Mouse (Mus musculus): ENCODE measurements around the gene Pklr. TPM values are rescaled to one million over a fixed set of nuclear protein-coding genes. Genes with fewer than 3 reads are reported as not detected.

Pklr gene
- not detected in 2 replicates for polyA plus RNA-seq (2015; fragmentation: Nextera tagmentation; extraction: Ambion mirVana)

DNA sequence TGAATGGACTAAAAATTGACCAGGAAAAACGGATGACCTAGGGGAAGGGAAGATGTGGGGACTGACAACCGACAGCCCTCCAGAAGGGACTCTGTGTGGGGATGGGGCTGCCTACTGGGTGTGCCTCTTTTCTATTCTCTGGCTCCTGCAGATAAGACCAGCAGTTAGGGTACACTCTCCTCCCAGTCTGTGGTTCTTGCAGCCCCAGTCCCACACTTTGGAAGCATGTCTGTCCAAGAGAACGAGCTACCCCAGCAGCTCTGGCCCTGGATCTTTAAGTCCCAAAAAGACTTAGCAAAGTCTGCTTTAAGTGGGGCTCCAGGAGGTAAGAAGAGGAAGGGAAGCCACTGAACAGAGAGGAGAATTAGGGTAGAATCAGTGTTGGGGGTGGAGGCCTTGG is at the start of gene Pklr:
TSS of gene Pklr (plus strand) at position 185 of the 400 bp plus-strand sequence.
- DNase-seq (ENCODE audit: low spot score) = no peak

DNA sequence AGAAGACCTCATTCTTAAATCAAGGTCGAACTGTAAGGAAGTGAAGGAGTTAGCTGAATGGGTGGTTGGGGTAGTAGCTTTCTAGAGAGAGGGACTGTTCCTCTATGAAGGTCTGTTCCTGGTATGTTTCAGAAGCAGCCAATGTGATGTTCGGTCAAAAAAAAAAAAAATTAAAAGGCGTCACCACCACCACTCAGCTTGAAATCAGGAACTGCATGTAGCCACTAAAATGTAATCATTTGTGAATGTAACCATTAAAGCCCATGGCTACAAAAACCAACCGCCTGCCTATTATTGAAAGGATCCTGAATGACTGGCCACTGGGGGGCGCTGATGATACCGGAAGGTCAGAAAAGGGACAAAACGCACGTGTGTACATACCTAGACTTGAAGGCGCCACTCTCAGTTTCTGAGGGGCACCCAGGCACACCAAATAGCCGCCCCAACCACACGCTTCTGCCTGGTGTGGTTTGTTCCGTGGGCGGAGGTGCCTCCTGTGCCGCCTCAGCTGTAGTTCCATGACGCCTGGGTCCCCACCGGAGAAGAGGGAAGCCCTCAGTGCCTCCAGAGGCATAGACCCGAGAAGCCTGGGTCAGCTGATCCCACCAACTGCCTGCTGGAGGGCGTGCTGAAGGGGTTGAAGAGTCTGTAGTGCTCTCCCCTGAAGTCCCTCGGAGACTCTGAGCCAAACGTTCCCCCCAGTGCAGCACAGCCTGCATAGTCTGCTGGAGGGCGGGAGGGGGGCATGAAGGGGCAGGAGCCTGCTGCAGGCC is 48.4 kb upstream of the Pklr start:
- peak; percentile 84 for DNase-seq (ENCODE audit: low spot score)

DNA sequence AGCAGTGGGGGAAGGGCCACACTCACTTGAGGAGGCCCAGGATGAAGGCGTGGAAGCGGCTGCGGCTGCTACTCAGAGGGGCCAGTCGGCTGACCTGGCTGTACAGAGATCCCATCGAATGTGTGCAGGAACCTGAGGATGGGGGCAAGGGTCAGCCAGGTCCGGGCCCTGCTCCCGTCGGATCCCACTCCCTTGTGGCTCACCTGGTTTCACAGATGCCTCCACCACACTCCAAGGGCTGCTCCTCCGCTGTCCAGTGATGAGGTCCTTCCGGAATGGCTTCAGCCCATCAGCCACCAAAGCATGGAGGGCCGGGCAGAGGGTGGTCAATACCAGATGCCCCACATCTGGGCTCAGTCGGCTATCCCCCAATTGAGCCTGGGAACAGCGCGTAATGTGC is 47.0 kb upstream of the Pklr start:
- DNase-seq (ENCODE audit: low spot score) = no peak

DNA sequence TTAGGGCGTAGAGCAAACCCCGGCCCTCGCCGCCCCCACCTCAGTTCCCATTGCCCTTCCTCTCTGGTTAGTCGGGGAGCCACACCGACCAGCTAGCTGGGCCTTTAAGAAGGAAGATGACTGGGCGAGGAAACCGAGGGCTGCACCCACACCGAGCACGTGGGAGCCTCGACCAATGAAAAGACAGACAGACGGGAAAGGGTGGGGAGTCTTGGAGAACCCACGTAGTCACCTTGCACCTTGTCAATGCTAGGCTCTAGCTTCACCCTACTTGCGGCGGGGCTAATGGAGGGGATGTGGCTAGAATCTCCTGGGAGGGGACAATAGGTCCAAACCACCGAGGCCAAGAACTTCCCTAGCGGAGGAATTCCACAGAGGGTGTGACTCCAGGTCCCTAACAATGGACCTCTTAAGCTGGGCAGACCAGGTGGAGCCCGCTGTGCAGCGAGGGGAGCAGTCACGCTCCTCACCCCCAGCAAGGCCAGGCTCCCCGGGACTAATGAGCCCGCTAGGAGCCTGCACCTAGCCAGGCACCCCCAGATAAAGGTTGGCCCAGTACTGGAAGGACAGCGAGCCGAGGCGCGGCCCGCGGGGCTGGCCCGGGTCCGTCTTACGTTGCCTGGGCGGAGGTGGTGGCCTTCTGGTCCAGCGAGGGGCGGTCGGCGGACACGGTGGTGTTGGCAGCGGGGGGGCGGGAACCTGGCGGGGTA is 45.9 kb upstream of the Pklr start:
- peak; percentile 90 for DNase-seq (ENCODE audit: low spot score)

DNA sequence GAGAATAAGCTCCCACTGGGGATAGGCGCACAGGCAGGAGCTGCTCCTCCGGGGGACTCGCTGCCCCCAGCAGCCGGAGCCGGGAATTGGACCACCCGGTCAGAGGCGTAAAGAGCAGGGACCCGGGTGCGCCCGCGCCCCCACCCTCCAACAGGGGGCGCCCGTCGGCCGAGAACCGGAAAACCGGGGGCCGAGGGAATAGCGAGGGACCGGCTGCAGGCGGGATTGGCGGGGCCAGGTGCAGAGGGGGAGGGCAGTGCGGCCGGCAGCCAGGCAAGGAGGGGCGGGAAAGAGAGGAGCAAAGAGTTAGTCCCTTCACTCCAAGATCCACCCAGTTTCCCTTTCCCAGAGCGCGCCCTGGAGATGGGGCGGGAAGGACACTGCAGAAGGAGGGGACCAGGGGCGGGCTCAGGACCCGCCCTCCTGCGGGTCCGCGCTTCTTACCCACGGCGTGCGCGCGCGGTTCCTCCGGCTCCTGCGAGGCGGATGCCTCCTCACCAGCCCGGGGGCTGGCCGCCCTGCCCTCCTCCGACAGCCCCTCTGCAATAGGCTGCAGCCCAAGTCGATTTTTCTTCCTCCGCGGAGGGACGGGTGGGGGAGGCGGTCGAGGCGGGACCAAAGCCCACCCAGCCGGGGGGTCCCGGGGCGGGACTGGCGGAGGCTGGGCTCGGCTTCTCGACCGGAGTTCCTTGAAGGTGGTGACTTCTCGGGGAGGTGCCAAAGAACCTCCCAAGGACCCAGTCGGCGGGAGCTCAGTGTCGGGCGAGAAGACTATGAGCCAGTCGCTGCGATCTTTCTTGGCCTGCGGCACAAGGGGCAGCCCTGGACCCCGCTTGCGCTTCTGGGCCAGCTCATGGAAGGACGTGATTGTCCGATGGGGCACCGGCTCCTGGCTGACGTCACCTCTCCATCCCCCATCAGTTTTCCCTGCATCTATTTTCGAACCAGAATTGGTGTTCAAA is 45.0 kb upstream of the Pklr start:
- peak; percentile 80 for DNase-seq (ENCODE audit: low spot score)

DNA sequence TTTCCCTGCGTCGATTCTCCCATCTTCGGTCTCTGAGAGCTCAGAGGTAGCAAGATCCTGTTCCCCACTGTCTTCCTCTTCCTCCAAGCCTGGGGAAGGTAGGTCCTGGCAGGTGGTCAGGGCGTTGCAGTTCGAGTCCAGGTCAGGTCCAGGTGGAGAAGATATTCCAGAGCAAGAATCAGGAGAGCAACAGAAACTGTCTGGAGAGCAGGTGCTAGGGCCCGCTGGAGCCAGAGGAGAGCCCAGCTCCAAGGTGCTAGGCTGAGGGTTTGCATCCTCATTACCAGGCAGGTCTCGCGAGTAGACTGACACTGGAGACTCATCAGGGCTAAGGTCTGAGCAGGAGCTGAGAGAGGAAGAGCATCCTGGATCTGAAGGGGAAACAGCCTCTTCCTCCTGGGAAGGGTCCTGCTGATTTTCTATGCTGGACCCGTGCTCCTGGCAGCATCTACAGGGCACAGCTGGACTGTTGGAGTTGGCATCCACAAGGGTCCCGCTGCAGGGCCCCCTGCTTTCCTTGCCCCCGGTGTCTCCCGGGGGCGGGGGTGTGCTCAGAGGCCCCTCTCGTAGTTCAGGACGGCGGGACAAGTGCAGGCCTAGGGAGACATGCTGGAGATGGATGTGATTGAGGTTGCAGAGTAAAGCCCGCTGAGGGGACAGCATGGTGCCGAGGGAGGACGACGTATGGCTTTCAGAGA is 44.0 kb upstream of the Pklr start:
- no peak for DNase-seq (ENCODE audit: low spot score)

DNA sequence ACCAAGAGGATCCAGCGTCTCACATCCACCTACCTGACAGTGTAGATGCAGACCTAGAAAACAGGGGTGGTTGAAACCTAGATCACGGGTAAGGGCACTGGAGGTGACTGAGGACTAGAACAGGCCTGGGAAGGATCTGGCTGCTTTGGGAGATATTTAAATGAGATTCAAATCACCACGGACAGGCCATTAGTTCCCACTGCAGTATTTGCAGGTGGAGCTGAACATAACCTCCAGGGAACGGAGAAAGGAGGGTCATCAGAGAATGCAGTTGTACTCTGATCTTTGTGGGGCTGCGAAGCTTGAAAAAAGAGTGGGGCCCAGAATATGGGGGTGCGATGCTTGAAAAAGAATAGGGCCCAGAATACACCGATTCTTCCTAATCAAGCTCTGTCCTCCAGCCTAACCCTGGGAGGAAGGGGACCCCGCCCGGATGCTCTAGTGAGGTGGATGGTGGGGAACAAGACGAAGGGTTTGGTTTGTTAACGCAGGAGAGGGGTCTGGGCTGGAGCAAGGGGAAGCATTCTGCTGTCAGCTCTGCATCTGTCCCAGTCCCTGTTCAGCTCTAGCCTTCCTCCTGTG is 43.3 kb upstream of the Pklr start:
- no peak for DNase-seq (ENCODE audit: low spot score)

DNA sequence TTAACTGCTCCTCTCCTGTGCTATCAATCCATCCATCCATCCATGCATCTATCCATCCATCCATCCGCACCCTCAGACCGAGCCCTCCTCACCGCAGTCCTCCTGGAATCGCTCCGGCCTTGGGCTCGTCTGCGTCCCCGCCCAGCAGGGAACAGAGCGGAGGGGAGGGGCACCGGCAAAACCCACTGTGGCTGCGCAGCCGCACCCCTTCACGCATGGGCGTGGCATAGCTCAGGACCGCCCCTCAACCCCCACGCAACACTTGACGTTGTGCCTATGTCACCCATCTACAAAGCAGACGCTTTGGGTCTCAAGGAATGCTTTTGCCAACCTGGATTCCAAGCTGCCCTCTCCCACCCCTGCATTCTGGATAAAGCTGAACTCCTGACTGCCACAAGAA is 42.8 kb upstream of the Pklr start, which contains the start of gene Rusc1:
TSS of gene Rusc1 (minus strand) at position 137 of the 400 bp plus-strand sequence.
- peak; percentile 42 for DNase-seq (ENCODE audit: low spot score)

DNA sequence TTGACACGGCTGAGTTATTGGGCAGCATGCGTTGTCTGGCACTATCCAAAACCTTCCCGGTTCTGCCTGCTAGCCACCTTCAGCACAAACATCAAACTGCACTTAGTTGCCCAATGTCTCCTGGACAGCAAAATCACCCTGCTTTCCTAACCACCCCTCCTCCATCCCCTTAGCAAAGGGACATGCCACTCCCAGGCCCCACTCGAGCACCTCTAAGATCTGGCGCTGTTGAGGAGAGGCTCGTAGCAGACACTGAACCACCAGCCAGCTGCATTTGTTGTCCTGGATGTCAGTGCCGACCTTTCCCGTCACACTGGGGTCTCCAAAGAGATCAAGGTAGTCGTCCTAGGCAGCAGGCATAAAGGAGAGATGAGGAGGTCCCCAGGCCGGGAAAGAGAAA is 41.9 kb upstream of the Pklr start:
- no peak for DNase-seq (ENCODE audit: low spot score)

DNA sequence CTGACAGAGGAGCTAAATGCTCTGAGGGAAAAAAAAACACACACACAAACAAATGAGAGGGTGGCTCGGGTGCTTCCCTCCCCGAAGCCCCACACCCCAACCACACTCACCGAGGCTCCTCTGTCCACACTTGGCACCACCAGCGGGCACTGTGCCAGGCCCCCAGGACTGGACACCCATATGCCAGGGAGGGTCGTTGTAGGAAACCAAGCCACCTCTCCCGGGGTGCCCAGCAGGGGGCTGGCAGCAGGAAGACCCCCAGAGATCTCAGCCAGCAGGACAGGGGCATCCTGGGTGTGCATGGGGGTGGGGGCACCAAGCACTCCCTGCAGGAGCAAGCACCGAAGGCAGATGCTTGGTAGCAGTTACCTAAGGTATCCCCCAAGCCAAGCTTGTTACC is 35.1 kb upstream of the Pklr start, which contains the start of gene Gm43738:
TSS of gene Gm43738 (minus strand) at position 289 of the 400 bp plus-strand sequence.
- no peak for DNase-seq (ENCODE audit: low spot score)

DNA sequence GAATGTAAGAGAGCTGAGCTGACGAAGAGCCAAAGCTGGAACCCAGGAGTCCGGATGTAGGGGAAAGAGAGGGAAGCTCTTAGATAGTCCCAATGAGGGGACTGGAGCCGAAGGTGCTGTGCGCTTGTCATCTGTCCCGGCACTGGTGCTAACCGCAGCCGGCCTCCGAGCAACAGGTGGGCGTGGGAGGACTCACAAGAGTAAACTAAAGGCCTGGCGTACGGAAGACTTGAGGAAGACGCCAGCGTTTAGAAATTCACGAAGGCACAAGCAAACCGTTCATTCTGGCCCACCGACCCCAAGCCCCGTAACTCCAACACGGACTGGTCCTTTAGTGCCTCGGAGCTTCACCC is 34.5 kb upstream of the Pklr start:
- DNase-seq (ENCODE audit: low spot score) = no peak

DNA sequence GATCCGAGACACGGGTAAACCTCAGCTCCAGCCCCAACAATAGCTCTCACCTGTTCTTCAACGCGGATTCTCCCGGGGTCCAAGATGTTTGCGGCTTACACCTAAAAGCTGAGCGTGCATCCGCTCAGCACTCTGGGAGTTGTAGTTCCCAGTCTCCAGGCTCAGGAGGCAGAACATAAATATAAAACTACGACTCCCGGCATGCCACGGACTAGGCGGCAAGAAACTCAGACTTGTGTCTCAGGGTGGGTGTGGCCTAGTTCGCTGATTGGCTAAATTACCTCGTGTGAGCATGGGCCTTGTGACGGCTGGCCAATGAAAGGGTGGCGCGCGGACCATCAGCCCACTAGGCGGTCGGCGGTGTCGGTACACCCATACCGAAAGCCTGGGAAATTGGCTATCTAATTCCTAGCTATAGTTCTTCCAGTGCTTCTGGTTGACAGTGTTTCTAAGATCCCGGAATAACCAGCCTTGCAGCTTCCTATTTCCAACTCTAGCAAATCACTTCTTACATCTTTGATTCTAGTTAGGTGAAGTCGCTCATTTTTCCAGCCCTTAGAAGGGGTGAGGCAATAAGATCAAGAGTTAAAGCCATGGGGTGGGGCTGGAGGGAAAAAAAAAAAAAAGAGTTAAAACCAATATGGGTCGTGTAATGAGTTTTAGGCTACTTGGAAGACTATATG is 34.0 kb upstream of the Pklr start, which contains the start of gene Fdps:
TSS of gene Fdps (minus strand) at position 148 of the 683 bp plus-strand sequence.
- peak; percentile 98 for DNase-seq (ENCODE audit: low spot score)

DNA sequence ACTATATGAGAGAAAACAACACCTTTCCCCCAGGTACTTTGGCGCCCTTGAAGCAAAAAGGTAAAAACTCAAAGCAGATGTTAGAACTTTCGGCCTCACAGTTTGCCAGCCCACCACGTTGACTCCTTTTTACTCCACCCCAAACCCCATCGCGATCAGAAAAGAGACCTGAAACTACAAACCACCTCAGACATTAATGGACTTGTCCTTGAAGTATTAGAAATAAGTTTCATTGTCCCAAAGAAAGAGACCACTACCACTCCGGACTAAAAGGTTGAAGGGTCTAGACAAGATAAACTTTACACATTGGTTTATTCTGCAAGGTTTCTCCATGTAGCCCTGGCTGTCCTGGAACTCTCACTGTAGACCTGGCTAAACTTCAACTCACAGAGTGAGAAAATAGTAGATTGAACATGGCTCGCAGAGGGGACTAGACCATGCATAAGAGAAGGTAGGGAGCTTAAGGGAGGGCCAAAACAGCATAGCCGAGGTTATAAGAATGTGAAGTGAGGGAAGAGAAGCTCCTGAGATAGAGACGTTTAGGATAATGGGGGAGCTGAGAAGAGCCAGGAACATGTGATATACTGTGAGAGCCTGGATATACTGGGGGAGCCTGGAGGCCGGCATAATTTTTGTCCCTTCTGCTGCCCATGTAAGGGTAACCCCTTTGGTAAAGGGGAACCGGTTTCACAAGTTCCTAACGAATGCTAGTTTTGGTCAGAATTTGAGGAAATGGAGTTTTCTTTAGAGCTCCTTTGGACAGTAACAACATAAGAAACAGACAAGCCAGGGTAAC is 33.2 kb upstream of the Pklr start:
- DNase-seq (ENCODE audit: low spot score) = no peak

DNA sequence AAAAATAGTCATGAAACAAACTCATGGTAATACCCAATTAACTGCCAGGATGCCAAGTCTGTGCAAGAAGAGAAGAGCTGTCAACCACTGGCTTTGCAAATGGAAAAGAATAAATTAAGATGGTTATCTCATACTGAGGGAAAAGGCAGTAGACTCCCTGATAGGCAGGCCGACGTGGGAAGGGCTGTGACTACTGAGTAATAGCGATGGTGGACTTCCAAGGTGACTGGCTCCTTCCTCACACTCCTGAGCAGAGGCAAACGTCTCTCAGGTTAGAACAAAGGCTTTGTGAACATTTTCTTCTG is 32.7 kb upstream of the Pklr start:
- no peak for DNase-seq (ENCODE audit: low spot score)

DNA sequence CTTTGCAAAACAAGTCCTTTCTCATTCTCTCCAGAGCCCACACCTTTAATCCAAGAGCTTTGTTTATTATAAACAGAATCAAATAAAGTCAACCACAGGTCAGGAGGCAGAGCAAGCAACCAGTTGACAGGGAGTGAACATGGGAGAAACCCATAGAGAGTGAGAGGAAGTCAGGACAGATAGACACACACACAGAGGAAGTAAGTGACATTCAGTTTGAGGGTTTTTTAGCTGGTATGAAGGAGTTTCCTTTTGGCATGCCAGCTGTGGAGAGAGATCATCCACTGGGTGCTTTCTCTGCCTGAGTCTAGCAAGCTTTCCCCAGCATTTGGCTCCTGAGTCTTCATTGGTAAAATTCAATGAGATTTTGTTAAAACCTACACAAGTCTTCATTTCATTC is 29.1 kb upstream of the Pklr start:
- no peak for DNase-seq (ENCODE audit: low spot score)

DNA sequence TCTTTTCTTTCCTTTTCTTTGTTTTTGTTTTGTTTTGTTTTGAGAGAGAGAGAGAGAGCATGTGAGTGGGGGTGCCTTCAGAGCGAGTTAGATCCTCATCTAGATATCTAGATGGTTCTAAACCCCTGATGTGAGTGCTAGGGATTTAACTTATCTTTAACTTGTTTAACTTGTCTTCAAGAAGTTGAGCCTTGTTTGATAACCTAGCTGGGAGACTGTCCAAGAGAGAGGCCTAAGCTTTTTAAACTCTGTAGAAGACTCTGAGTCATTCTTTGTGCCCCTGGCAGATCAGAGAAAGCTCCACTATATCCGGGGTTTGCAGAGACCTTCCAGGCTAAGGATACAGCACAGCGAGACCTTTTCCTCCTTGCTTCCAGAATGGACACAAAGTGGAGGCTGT is 28.4 kb upstream of the Pklr start:
- no peak for DNase-seq (ENCODE audit: low spot score)

DNA sequence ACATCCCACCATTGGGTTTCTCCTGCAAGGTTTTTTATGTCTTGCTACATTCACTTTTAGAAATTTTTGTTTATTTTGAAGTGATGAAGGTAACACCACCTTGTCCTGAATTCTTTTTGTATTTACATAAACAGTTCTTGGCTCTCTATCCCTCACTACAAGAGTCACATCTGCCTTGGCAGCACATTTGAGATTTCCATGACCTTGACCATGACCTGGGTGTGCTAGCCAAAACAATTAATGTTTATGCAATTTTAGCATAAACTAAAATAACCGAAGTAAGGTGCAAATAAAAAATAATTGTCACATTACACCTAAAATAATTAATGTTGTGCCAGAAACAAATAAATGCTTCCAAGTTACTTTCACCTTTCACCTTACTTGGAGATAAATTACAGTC is 27.8 kb upstream of the Pklr start:
- DNase-seq (ENCODE audit: low spot score) = no peak

DNA sequence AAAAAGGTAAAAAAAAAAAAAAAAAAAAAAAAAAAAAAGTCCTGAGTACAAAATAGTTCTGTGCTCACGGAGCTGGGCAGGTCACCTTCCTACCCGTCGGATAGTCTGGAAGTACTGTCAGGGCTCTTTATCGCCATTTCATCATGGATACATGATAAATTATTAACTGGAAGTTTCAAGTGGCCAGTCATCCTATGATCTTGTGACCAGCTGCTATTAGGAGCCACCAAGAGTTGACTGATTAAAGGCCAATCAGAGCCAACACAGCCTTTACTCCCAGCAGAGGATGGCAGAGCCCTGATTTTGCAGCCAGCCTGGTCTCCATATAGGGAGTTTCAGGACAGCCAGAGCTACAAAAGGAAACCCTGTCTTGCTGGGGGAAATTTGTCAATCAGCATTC is 22.9 kb upstream of the Pklr start:
- DNase-seq (ENCODE audit: low spot score) = no peak

DNA sequence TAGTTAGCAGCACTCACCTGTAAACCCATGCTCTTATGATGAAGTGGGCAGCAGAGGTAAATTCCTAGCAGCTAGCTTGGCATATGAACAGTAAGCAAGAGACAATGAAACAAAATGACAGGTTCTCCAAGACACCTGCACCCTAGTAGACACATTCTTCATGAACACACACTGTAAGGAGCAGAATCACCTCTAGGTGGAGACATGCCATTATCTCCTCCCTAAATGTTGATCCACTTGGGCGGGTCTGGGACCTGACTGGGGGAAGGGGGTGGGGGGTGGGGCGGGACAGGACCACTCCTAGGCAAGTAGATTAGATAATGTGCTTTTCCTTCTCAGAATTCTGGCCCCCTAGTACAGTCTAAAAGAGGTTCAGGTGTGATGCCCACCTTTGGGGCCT is 20.4 kb upstream of the Pklr start:
- DNase-seq (ENCODE audit: low spot score) = peak; percentile 65

All from thymus, postnatal 0 days (tissue).